Mouse (Mus musculus) neural tube, embryonic 15.5 days (tissue): ENCODE measurements around the gene Krt82. TPM values are rescaled to one million over a fixed set of nuclear protein-coding genes. Genes with fewer than 3 reads are reported as not detected.

Source experiments
- ATAC-seq: fragments of 200-750 bp; cut with Nextera tagmentation; 2 replicates; pipeline ENCODE4 v1.8.0; 2017; ENCODE audit warnings: mild to moderate bottlenecking, moderate TSS enrichment, moderate library complexity; ENCODE audit not compliant: low FRiP score
- H3K27ac ChIP-seq: fragments of 300-500 bp; sonication (generic); replicated peaks from 2 replicates; pipeline ENCODE4 v1.5.1; 2015; ENCODE audit warnings: mild to moderate bottlenecking, inconsistent platforms
- H3K27me3 ChIP-seq: fragments of 300-500 bp; sonication (generic); replicated peaks from 2 replicates; pipeline ENCODE4 v1.6.1; 2015; ENCODE audit warnings: inconsistent platforms
- H3K36me3 ChIP-seq: fragments of 300-500 bp; sonication (generic); 2 replicates; pipeline ENCODE4 v1.6.1; 2015; ENCODE audit warnings: inconsistent platforms
- H3K4me1 ChIP-seq: fragments of 300-500 bp; sonication (generic); 2 replicates; pipeline ENCODE4 v1.6.1; 2015; ENCODE audit warnings: inconsistent platforms
- H3K4me2 ChIP-seq: fragments of 300-500 bp; sonication (generic); 2 replicates; pipeline ENCODE4 v1.6.1; 2015; ENCODE audit warnings: inconsistent platforms, mild to moderate bottlenecking, moderate library complexity
- H3K4me3 ChIP-seq: fragments of 300-500 bp; sonication (generic); replicated peaks from 2 replicates; pipeline ENCODE4 v1.5.1; 2015; ENCODE audit warnings: mild to moderate bottlenecking, inconsistent platforms
- H3K9ac ChIP-seq: fragments of 300-500 bp; sonication (generic); replicated peaks from 2 replicates; pipeline ENCODE4 v1.6.1; 2015; ENCODE audit warnings: mild to moderate bottlenecking, inconsistent platforms
- H3K9me3 ChIP-seq: fragments of 300-500 bp; sonication (generic); replicated peaks from 2 replicates; pipeline ENCODE4 v1.6.1; 2016; ENCODE audit warnings: inconsistent platforms
- WGBS: fragments of 180-500 bp; shearing (Covaris S2); methylation state at CpG from one replicate; pipeline ENCODE4 v1.1.7; 2015; ENCODE audit warnings: mixed read lengths; 5-methylcytosine and 5-hydroxymethylcytosine counted together
- polyA plus RNA-seq: library from polyadenylated mRNA; unstranded; fragments of >200 nt; fragmentation: Nextera tagmentation; extraction: Ambion mirVana; gene quantifications from 2 replicates; pipeline ENCODE4 v1.2.1, GENCODE M21; 2015

The Krt82 gene
- not detected in 2 replicates for polyA plus RNA-seq

DNA sequence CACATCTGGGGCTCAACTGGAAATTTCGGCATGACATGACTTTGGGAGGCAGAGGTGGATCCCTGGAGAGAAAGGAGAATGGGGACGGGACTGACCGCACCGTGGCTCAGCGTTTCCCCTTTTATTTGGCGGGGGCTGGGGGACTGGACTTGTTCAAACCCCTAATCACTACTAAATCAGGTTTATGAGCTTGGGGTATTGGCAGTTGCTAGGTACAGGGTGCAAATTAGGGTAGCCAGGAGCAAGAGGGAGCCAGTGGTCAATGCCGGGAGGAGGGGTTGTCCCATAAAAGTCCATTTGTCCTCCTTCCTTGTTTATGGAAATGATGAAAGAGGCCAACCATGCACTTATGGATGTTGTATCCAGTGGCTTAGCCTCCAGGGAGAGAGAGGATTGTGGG is at the start of gene Krt82:
Krt82 (minus strand) TSS at position 101 of the 400 bp plus-strand sequence.
- H3K9me3 ChIP-seq = no peaks in the 10 kb centered on the region
- H3K4me2 ChIP-seq = no peak within 1 kb of the TSS
- no peaks in the 10 kb centered on the region for H3K36me3 ChIP-seq
- H3K9ac ChIP-seq = no peak within 1 kb of the TSS
- 0 out of 2 replicates have a peak, but pooled peaks cover 3% of the 10 kb centered on the region for H3K27me3 ChIP-seq
- no peak within 1 kb of the TSS for H3K4me3 ChIP-seq
- WGBS = 47% methylated on average over 7 of the region's 7 CpGs
- no peak for ATAC-seq
- H3K27ac ChIP-seq = no peak within 1 kb of the TSS
- peaks cover 10% of the 10 kb centered on the region for H3K4me1 ChIP-seq

- Histone ChIP-seq H3K9ac (no peak overlapping the region), H3K4me2 (no peak overlapping the region), H3K36me3 (no peaks in the 10 kb centered on the region), H3K27me3 (no peaks in the 10 kb centered on the region), H3K9me3 (no peaks in the 10 kb centered on the region), H3K4me3 (no peak overlapping the region), H3K4me1 (no peaks in the 10 kb centered on the region), H3K27ac (no peak overlapping the region)
- no peak for ATAC-seq
- WGBS = 66% methylated on average over 6 of the region's 6 CpGs
These were observed 48.7 kb upstream of the Krt82 start for GRCm38 (mm10) chr15:101599123-101599522.

DNA sequence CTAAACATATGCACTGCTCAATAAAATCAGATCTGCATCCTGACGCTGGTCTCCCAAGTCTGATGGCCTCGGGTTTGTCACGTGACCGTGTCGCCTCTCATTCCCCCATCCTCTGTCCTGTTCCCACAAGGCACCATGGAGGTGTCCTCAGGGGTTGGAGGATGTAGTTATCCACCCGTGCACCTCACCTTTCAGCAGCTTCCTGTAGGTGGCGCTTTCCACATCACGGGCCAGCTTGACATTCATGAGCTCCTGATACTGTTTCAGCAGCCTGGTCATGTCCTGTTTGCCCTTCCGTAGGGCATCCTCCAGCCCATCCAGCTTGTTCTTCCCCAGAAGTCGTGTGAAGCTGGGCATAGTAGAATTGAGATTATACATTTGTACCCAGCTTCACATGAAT is 37.7 kb upstream of the Krt82 start:
- Histone ChIP-seq H3K36me3 (no peaks in the 10 kb centered on the region), H3K27ac (no peak overlapping the region), H3K4me2 (no peak overlapping the region), H3K4me1 (no peaks in the 10 kb centered on the region), H3K9ac (no peak overlapping the region), H3K27me3 (no peaks in the 10 kb centered on the region), H3K9me3 (no peaks in the 10 kb centered on the region), H3K4me3 (no peak overlapping the region)
- 85% methylated on average over 10 of the region's 10 CpGs for WGBS
- no peak for ATAC-seq

- Histone ChIP-seq H3K4me2 (no peak overlapping the region), H3K4me3 (no peak overlapping the region), H3K27me3 (no peaks in the 10 kb centered on the region), H3K27ac (no peak overlapping the region), H3K36me3 (no peaks in the 10 kb centered on the region), H3K4me1 (no peaks in the 10 kb centered on the region), H3K9me3 (no peaks in the 10 kb centered on the region), H3K9ac (no peak overlapping the region)
- 29% methylated on average over 2 of the region's 2 CpGs for WGBS
- ATAC-seq = no peak
These were observed 34.0 kb upstream of the Krt82 start for GRCm38 (mm10) chr15:101584456-101584855.

DNA sequence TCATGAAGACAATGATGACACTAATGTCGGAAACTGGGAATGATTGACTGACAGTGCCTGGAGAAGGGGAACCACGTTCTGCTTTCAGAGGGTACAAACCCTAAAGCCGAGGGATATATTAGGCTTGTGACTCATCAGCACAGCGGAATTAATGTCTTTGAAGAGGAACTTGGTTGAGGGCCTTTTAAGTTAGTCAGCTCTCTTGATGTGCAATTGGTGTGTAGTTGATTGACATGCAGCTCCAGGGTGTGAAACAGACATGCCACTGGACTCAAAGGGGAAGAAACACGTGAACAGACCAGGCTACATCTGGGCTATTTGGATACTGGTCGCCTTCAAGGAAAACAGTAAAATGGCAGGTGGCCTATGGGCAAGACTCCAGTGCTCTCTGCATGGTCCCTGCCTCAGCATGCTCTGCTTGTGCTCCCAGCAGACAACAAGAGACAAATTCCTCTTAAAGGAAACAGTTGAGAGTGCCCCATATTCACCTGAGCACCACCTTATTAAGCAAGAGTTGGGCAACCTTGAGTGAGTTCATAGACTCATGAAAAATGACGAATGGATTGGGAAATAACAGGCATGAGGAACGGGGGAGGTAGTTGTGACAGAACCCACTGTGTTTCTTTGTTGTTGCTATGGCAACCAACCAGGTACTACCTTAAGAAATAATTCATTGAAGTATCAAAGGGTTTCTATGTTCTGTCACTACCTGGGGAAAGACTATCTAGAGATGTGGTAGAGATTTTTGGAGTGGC is 32.9 kb upstream of the Krt82 start:
- Histone ChIP-seq H3K4me1 (no peaks in the 10 kb centered on the region), H3K9me3 (no peaks in the 10 kb centered on the region), H3K4me2 (no peak overlapping the region), H3K27me3 (no peaks in the 10 kb centered on the region), H3K36me3 (no peaks in the 10 kb centered on the region), H3K4me3 (no peak overlapping the region), H3K27ac (no peak overlapping the region), H3K9ac (no peak overlapping the region)
- WGBS = 86% methylated on average over 8 of the region's 8 CpGs
- ATAC-seq = no peak

DNA sequence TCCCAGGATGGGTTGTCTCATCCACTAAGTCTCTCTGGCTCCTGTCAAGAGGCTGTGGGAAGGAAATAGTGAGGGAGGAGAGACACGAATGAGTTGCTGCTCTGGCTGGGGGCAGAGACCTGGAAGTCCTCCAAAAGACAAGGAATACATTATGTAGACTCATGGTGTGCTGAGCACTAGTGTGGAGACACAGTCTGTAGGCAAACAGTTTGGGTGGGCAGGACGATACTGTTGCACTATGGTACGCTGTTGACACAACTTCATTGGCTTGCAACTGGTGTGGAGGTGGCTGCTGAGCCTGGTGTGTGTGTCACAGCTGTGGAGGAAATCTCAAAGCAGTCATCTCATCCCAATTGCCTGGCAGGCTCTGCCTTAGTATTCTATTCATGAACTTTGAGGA is 31.2 kb upstream of the Krt82 start:
- no peak overlapping the region for H3K4me3 ChIP-seq
- H3K9me3 ChIP-seq = no peaks in the 10 kb centered on the region
- no peak for ATAC-seq
- no peak overlapping the region for H3K9ac ChIP-seq
- 77% methylated on average over 3 of the region's 3 CpGs for WGBS
- H3K36me3 ChIP-seq = no peaks in the 10 kb centered on the region
- H3K27me3 ChIP-seq = no peaks in the 10 kb centered on the region
- H3K4me2 ChIP-seq = no peak overlapping the region
- no peaks in the 10 kb centered on the region for H3K4me1 ChIP-seq
- H3K27ac ChIP-seq = no peak overlapping the region

DNA sequence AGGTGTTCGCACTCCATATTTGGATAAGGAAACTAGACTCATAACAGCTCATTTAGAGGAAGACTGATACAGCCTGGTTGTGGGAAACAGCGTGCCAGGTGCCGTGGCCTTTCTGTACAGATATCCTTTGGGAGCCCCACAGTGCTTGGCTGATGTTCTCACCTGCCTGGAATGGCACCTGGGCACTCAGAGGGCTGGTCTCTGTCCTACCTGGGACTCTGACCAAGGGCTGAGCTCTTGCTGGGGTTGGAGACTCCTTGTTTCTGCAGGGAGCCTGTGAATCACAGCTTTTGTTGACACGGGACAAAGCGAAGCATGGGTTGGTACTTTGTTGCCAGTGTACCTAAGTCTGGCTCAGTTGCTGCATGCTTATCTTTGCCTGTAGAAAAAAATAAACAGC is 25.0 kb upstream of the Krt82 start:
- no peak overlapping the region for H3K9ac ChIP-seq
- H3K36me3 ChIP-seq = no peaks in the 10 kb centered on the region
- ATAC-seq = no peak
- no peak overlapping the region for H3K27ac ChIP-seq
- H3K9me3 ChIP-seq = no peaks in the 10 kb centered on the region
- no peak overlapping the region for H3K4me2 ChIP-seq
- 90% methylated on average over 5 of the region's 5 CpGs for WGBS
- no peaks in the 10 kb centered on the region for H3K4me1 ChIP-seq
- H3K27me3 ChIP-seq = no peaks in the 10 kb centered on the region
- H3K4me3 ChIP-seq = no peak overlapping the region

DNA sequence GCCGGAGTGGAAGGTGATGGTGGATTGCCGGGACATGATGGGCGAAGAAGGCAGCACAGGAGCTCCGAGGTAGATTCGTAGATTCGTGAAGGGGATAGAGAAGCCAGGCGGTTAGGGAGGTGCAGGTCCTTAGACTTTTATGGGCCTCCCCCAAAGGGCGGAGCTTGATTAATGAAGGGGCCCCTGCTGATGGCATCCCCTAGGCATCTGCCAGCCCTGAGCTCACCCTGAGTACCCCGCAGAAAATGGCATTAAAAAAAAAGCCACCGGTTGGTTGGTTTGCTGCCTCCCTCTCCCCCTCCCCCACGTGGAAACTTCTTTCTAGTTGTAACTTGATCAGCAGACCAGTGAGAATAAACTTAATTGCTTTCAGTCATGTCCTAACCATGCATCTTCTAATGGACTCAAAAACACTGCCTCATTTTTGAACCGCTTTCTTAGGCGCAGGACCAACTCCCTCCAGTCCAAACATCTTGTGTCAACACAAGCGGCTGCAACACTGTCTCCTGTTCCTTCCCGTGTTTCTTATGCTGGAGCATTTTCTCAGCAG is 23.4 kb upstream of the Krt82 start, which contains the start of gene Krt75:
Krt75 (minus strand) TSS at position 109 of the 550 bp plus-strand sequence.
- WGBS = 72% methylated on average over 15 of the region's 15 CpGs
- no peak for ATAC-seq
- no peaks in the 10 kb centered on the region for H3K9me3 ChIP-seq
- H3K27me3 ChIP-seq = no peaks in the 10 kb centered on the region
- H3K27ac ChIP-seq = no peak within 1 kb of the TSS
- no peak within 1 kb of the TSS for H3K9ac ChIP-seq
- no peaks in the 10 kb centered on the region for H3K4me1 ChIP-seq
- no peak within 1 kb of the TSS for H3K4me3 ChIP-seq
- no peak within 1 kb of the TSS for H3K4me2 ChIP-seq
- no peaks in the 10 kb centered on the region for H3K36me3 ChIP-seq

- Histone ChIP-seq H3K4me3 (no peak overlapping the region), H3K9ac (no peak overlapping the region), H3K4me2 (no peak overlapping the region), H3K4me1 (no peaks in the 10 kb centered on the region), H3K27ac (no peak overlapping the region), H3K36me3 (no peaks in the 10 kb centered on the region), H3K27me3 (no peaks in the 10 kb centered on the region), H3K9me3 (no peaks in the 10 kb centered on the region)
- 57% methylated on average over 7 of the region's 7 CpGs for WGBS
- ATAC-seq = no peak
These were observed 17.3 kb upstream of the Krt82 start for GRCm38 (mm10) chr15:101567780-101568179.

DNA sequence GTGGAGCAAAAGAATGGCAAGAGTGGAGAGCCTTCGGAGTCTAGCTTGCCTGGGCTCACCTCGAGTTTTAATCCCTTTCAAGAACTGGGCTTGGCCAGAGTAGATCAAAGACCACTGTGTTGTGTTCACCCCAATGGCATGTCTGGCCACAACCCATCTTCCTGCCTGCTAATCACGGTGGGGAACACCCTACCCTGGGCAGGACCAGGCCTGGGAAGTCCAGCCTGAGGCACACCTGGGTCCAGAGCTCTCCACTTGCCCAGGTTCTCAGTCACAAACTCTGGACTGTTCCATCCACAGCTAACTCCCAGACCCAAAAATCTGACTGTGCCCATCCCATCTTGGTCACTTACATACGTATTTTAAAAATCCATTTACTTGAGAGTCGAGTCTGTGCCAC is 12.4 kb upstream of the Krt82 start, which contains the start of gene Krt90:
Krt90 (minus strand) TSS at position 101 of the 400 bp plus-strand sequence.
- Histone ChIP-seq H3K9ac (no peak within 1 kb of the TSS), H3K4me3 (no peak within 1 kb of the TSS), H3K27me3 (no peaks in the 10 kb centered on the region), H3K9me3 (no peaks in the 10 kb centered on the region), H3K4me1 (no peaks in the 10 kb centered on the region), H3K27ac (no peak within 1 kb of the TSS), H3K4me2 (no peak within 1 kb of the TSS), H3K36me3 (no peaks in the 10 kb centered on the region)
- ATAC-seq = no peak
- 76% methylated on average over 5 of the region's 5 CpGs for WGBS

DNA sequence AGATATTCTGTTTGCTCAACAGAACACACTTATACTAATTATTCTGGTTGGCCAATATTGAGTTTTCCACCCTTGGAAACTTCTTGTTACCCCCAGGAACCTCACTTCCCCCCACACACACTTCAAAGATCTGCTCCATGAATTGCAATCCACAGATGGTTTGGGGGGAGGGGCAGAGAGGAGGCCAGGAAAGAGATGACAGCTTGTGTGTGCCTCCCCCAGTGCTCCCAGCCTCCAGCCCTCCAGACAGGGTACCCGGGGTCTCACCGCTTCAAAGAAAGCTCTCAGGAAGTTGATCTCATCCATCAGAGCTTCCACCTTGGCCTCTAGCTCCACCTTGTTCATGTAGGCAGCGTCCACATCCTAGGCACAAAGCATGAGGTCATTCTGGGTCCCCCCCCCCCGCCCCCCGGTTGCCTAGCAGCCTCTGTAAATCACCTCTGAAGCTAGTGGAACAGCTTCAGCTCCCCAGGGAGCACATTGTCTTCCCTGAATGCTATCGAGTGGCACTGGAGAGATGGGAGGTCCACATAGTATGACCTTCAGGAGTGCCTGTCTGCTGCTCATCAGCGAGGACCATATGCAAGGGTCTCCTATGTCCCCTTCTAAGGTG is 7.7 kb upstream of the Krt82 start:
- no peak for ATAC-seq
- H3K4me3 ChIP-seq = no peak overlapping the region
- H3K9me3 ChIP-seq = no peaks in the 10 kb centered on the region
- WGBS = 3% methylated on average over 7 of the region's 7 CpGs
- H3K27me3 ChIP-seq = no peaks in the 10 kb centered on the region
- H3K4me2 ChIP-seq = no peak overlapping the region
- H3K36me3 ChIP-seq = no peaks in the 10 kb centered on the region
- H3K27ac ChIP-seq = no peak overlapping the region
- H3K9ac ChIP-seq = no peak overlapping the region
- peaks cover 3% of the 10 kb centered on the region for H3K4me1 ChIP-seq

- H3K9ac ChIP-seq = 0 out of 2 replicates have a peak overlapping the region, but pooled peaks have one; percentile 5
- H3K4me3 ChIP-seq = peak overlapping the region; percentile 7; the same call in 1 of the 2 replicates
These were observed 2.7 kb upstream of the Krt82 start for GRCm38 (mm10) chr15:101553169-101553568.

More at GRCm38 (mm10) chr15:101553169-101553568, 2.7 kb upstream of the Krt82 start:
- Histone ChIP-seq H3K27ac (no peak overlapping the region), H3K9me3 (no peaks in the 10 kb centered on the region), H3K4me1 (peaks cover 10% of the 10 kb centered on the region), H3K36me3 (no peaks in the 10 kb centered on the region), H3K27me3 (0 out of 2 replicates have a peak, but pooled peaks cover 3% of the 10 kb centered on the region), H3K4me2 (peak overlapping the region; percentile 50)
- peak; percentile 55; the same call in 1 of the 2 replicates for ATAC-seq
- 0% methylated on average over 11 of the region's 11 CpGs for WGBS
